Mouse (Mus musculus) urinary bladder, postnatal 4 days (tissue): Measurements from ENCODE around the gene Klhl31.

ENCODE experiments used
- DNase-seq, 2 experiments: peaks; one replicate each; pipeline ENCODE4 v3.0.0; 2021 to 2022; ENCODE audit warnings: low spot score in 2 of 2

Klhl31 gene

DNA sequence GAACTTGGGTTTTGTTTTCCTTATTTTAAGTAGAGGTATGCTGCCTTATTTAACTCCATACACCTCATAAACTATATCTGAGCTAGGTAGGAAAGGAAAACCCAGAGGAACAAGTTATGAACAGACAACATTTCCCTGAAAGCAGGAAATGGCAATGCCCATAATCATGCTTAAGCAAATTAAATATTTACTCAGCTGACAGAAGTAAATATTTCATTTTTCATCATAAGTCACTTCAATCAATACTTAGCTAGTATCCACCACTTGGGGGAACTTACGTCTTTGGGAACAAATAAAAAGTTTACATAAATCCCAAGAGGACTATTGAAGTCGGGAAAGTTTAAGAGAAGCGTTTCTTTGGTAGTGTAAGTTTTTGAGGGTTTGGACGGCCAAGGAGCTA, 67.2 kb downstream of the Klhl31 start:
- no peak for DNase-seq

DNA sequence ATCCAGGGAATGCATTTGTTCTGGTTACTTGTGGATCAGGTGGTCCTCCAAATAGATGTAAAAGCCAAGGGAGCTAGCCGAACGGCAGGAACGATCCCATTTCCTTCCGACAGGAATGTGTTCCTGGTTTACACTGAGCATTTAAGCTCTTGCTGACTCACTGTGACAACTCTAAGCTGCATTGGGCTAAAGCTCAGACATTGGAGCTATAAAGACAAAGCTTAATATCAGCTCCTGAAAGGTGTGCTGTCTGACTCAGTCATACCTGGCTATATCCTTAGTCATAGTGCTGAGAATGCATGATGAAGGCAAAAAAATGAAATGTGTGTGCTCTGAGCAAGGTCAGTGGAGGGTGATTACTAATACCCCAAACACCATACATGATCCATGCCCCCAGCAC, 67.8 kb downstream of the Klhl31 start:
- no peak for DNase-seq

DNA sequence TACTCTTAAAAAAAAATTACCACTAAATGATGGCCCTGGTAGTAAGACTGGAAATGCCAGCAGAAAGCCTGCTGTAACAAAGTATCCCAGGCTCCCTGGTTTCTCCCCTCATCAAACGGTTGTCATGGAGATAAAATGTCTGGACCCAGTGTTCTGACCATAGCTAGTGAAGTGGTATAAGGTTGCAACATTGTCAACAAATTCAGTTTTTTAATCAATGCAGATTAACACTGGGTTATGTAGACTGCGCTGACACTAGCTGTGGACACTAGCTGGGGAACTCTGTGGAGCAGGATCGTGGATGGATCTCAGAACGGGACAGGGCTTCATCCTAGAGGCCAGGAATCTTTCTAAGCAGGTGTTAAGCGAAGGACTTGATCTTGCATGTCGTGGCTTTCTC, 70.2 kb downstream of the Klhl31 start:
- DNase-seq = no peak

DNA sequence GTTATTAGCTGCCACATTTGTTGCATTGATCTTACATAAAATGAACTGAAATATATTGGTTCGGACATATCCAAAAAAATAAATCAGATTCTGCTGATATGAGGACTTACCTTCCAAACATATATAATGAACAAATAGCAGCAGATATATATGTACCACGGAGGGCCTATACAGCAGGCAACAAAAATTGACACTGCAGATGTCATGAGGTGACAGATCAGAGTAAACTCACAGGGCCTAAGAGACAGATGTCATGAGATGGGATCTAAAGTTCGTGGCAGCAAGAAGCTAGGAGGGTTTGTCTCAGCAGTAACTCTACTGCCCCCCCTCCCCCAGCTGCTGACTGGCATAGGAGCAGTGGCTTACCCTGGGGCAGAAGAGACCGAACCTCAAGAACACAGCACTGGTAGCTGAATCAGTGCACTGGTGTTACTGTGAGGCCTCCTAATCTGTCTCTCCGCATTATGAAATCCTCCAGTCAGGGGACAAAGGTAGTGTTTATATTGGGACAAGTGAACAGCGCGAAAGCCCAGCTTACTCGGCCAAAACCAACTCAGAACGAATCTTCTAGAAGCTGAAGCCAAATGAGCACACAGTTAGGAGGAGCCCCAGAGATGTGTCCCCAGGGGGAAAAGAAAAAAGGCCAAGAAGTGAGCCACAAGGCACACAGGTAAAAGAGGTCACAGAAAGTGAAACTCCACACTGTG, 71.3 kb downstream of the Klhl31 start:
- no peak for DNase-seq

DNA sequence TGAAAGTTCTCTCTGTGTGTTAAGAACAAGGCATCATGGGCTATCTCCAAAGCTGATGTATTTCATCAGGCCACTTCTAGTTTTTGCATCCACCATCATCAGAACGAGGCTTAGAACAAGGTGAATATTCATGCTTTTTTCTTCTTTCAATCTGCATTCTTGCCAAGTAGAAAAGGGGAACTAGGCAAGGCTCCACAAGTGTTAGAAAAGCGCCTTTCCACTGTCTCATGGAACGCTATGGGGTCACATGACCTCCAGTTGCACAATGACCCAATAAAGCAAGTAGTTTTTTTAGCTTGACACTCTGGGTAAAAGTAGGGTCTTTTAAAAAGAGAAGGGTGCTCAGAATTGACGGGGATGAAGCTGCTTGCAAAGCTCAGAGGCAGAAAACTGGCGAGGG, 72.7 kb downstream of the Klhl31 start:
- no peak for DNase-seq
